Mouse (Mus musculus): Measurements from ENCODE around the gene Mul1. TPM values are rescaled to one million over a fixed set of nuclear protein-coding genes. Genes with fewer than 3 reads are reported as not detected.

Mul1 gene
- polyA plus RNA-seq (2016; fragmentation: Nextera tagmentation; extraction: Ambion mirVana): 19.7 and 20.8 TPM in 2 replicates

- Histone ChIP-seq H3K27ac (replicated peaks) (peak within 1 kb of the TSS; percentile 86), H3K4me1 (peaks cover 16% of the 10 kb centered on the region), H3K36me3 (replicated peaks) (peaks cover 38% of the 10 kb centered on the region), H3K4me3 (peak within 1 kb of the TSS; percentile 100), H3K9me3 (no peaks in the 10 kb centered on the region), H3K27me3 (replicated peaks; ENCODE audit: low read depth, poor library complexity, severe bottlenecking) (no peaks in the 10 kb centered on the region; the same call in 1 of the 2 replicates)
- 1% methylated on average over 64 of the region's 64 CpGs for WGBS
- DNase-seq (ENCODE audit: low spot score): peak; percentile 97
Observed at GRCm38 (mm10) chr4:138434347-138435316, at the start of gene Mul1. Mul1 (plus strand) TSS chr4:138434671.

DNA sequence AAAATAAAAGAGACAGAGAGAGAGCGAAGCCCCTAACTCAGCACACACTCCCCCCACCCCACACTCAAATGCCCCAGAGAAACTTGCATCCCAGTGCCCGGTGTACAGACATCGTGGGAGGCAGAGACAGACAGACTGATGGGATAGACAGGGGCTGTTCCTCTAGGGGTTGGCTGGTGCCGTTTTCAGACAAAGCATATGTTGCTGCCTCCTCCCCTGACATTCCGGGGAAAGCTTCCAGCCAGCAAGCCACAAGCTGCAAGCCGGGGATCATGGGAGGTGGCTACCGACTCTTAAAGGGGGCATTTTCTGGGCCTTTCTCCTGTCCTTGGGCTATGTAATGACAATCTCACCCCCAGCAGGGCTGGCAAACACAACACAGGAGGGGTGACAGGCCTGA, 40.8 kb upstream of the Mul1 start:
- Histone ChIP-seq H3K4me3 (no peak overlapping the region), H3K4me1 (peaks cover 23% of the 10 kb centered on the region), H3K27ac (replicated peaks) (no peak overlapping the region), H3K36me3 (replicated peaks) (no peaks in the 10 kb centered on the region), H3K27me3 (replicated peaks; ENCODE audit: low read depth, poor library complexity, severe bottlenecking) (peaks cover 87% of the 10 kb centered on the region), H3K9me3 (no peaks in the 10 kb centered on the region)
- WGBS: 55% methylated on average over 7 of the region's 7 CpGs
- DNase-seq (ENCODE audit: low spot score): no peak

DNA sequence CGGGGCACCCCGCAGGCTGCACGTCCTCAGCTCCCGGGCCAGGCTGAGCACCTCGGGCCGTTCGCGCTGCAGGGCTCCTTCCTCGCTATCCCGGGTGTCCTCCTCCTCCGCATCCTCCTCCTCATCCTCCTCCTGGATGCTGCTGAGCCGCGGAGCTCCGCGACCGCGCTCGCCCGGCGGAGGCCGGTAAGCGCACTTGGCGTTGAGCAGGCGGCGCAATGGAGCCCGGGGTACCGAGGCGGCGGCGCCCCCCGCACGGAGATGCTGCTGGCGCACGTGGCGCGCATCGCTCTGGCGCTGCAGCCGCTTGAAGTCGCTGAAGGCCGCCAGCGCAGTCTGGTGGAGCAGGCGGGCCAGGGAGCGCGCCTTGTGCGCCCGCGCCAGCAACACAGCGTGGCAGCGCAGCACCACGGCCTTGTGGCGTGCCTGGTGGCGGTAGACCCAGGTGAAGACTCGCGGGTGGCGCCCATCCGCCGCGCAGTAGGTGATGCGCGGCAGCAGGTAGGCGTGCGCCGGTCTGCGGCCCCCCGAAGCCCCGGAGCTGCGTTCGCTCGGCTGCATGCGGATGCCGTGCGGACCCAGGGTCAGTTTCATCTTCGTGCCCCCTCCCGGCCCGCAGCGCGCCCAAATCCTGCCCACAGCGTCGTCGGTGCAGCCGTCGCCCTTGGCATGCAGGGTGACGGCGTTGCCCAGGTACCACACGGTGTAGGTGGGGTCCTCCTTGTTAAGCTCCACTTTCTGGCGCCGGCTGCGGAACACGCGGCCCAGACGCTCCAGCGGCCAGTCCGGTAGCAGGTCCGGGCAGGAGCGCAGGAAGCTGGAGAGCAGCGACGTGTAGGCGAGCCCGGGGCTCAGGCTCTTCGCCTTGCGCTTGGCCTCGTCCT, 39.1 kb upstream of the Mul1 start:
- Histone ChIP-seq H3K36me3 (replicated peaks) (no peaks in the 10 kb centered on the region), H3K4me3 (peak overlapping the region; percentile 53), H3K27me3 (replicated peaks; ENCODE audit: low read depth, poor library complexity, severe bottlenecking) (peaks cover 98% of the 10 kb centered on the region), H3K4me1 (peaks cover 23% of the 10 kb centered on the region), H3K27ac (replicated peaks) (no peak overlapping the region), H3K9me3 (no peaks in the 10 kb centered on the region)
- under 1% methylated on average over 103 of the region's 103 CpGs for WGBS
- DNase-seq (ENCODE audit: low spot score): peak; percentile 54

DNA sequence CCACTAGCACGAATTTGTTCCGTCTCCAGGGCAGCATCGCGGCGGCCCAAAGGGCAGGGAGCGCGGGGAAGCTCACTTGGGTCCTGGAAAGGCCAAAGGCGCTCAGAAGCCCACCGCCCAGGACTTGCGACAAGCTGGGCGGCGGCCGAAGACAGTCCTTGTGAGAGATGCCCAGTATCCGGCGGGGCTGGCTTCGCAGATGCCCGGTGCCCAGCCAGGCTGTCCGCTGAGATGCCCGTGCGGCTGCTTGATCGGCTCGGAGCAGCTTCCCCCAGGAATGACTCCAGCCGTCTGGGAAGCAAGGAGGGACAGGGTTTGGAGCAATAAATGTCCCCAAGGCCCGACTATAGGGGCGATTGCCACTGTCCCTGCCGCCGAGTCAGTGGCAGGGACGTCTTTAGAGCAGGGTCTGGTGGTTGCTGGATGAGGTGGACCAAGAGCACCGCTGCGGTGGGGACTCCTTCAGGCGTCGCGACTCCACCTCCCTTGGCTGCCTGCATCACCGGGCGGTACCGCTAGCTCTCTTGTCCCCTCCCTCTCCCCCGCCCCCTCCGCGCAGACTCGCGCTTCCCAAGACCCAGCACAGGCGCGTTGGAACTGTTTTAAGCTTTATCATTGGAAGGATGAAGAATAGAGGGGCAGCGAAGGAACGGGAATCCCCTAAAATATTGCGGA, 38.4 kb upstream of the Mul1 start, which contains the start of gene Fam43b:
Gene Fam43b (minus strand): TSS at position 558 of the 675 bp plus-strand sequence.
- H3K4me3 ChIP-seq: peak within 1 kb of the TSS; percentile 53
- DNase-seq (ENCODE audit: low spot score): peak; percentile 71
- H3K9me3 ChIP-seq: no peaks in the 10 kb centered on the region
- H3K27ac ChIP-seq (replicated peaks): no peak within 1 kb of the TSS
- 1% methylated on average over 46 of the region's 46 CpGs for WGBS
- H3K27me3 ChIP-seq (replicated peaks; ENCODE audit: low read depth, poor library complexity, severe bottlenecking): peaks cover 93% of the 10 kb centered on the region
- H3K4me1 ChIP-seq: peaks cover 23% of the 10 kb centered on the region
- H3K36me3 ChIP-seq (replicated peaks): no peaks in the 10 kb centered on the region

GRCm38 (mm10) chr4:138396711-138397110, 37.8 kb upstream of the Mul1 start:
- no peak overlapping the region for H3K27ac ChIP-seq (replicated peaks)
- no peak for DNase-seq (ENCODE audit: low spot score)
- peaks cover 23% of the 10 kb centered on the region for H3K4me1 ChIP-seq
- WGBS: 6% methylated on average over 8 of the region's 8 CpGs
- H3K4me3 ChIP-seq: peak overlapping the region; percentile 53
- no peaks in the 10 kb centered on the region for H3K9me3 ChIP-seq
- peaks cover 87% of the 10 kb centered on the region for H3K27me3 ChIP-seq (replicated peaks; ENCODE audit: low read depth, poor library complexity, severe bottlenecking)
- H3K36me3 ChIP-seq (replicated peaks): no peaks in the 10 kb centered on the region

GRCm38 (mm10) chr4:138404806-138405205, 29.7 kb upstream of the Mul1 start:
- DNase-seq (ENCODE audit: low spot score): peak; percentile 47
- Histone ChIP-seq H3K4me3 (no peak overlapping the region), H3K4me1 (no peaks in the 10 kb centered on the region), H3K36me3 (replicated peaks) (no peaks in the 10 kb centered on the region), H3K27me3 (replicated peaks; ENCODE audit: low read depth, poor library complexity, severe bottlenecking) (peaks cover 13% of the 10 kb centered on the region; the same call in 1 of the 2 replicates), H3K9me3 (no peaks in the 10 kb centered on the region), H3K27ac (replicated peaks) (no peak overlapping the region)
- 4% methylated on average over 2 of the region's 2 CpGs for WGBS

DNA sequence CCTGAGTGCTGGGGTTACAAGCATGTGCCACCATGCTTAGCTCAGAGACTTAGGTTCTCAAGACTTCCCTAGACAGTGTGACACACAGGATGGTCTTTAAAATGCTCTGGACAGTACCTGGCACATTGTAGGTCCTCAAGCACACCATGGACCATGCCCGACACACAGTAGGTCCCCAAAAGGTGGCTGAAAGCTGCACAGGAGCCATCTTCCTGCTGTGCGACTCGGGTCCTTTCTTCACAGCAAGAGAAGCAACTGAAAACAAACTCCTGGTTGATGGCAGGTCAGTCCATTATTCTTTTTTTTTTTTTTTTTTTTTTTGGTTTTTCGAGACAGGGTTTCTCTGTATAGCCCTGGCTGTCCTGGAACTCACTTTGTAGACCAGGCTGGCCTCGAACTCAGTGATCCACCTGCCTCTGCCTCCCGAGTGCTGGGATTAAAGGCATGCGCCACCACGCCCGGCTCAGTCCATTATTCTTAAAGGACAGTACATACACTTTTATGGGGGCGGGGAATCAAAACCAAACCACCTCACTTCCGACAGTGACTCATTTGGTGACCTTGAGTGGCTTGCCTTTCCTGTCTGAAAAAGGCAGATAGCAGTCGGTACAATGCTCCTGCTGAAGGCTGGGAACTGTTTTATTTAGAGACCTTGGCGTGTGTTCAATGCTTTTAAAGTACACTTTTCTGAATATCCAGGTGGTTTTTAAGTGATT, 26.8 kb upstream of the Mul1 start:
- Histone ChIP-seq H3K4me1 (peaks cover 9% of the 10 kb centered on the region; the same call in 1 of the 2 replicates), H3K27me3 (replicated peaks; ENCODE audit: low read depth, poor library complexity, severe bottlenecking) (peaks cover 35% of the 10 kb centered on the region), H3K27ac (replicated peaks) (no peak overlapping the region), H3K4me3 (no peak overlapping the region), H3K9me3 (no peaks in the 10 kb centered on the region), H3K36me3 (replicated peaks) (no peaks in the 10 kb centered on the region)
- WGBS: 83% methylated on average over 12 of the region's 13 CpGs
- DNase-seq (ENCODE audit: low spot score): no peak

DNA sequence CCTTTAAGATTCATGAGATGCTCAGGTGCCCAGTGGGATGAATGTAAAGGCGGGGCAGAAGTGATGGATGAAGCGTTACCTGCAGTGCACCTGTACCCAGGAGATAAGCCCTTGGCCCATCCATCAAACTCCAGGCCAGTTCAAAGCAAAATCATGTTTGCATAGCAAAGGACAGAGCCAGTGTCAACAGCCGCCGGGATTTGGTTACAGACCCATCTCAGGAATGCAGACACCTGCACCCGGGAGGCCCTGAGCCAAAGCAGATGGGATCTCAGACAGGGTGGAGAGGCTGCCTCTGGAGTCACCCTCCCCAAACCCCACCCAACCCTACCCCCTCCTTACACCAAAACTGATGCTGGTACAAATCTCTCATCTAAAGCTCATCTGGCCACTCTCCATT, 23.5 kb upstream of the Mul1 start:
- Histone ChIP-seq H3K9me3 (no peaks in the 10 kb centered on the region), H3K4me1 (peaks cover 26% of the 10 kb centered on the region), H3K27ac (replicated peaks) (no peak overlapping the region), H3K27me3 (replicated peaks; ENCODE audit: low read depth, poor library complexity, severe bottlenecking) (peaks cover 53% of the 10 kb centered on the region), H3K36me3 (replicated peaks) (no peaks in the 10 kb centered on the region), H3K4me3 (no peak overlapping the region)
- 11% methylated on average over 5 of the region's 5 CpGs for WGBS
- DNase-seq (ENCODE audit: low spot score): peak; percentile 40

- H3K27me3 ChIP-seq (replicated peaks; ENCODE audit: low read depth, poor library complexity, severe bottlenecking): peaks cover 55% of the 10 kb centered on the region
- no peak overlapping the region for H3K4me3 ChIP-seq
- H3K9me3 ChIP-seq: no peaks in the 10 kb centered on the region
- H3K36me3 ChIP-seq (replicated peaks): no peaks in the 10 kb centered on the region
- 54% methylated on average over 7 of the region's 7 CpGs for WGBS
- H3K4me1 ChIP-seq: peaks cover 26% of the 10 kb centered on the region
- H3K27ac ChIP-seq (replicated peaks): no peak overlapping the region
- no peak for DNase-seq (ENCODE audit: low spot score)
Observed at GRCm38 (mm10) chr4:138411504-138412121, 22.9 kb upstream of the Mul1 start.

GRCm38 (mm10) chr4:138414725-138415124, 19.7 kb upstream of the Mul1 start:
- Histone ChIP-seq H3K27ac (replicated peaks) (no peak overlapping the region), H3K36me3 (replicated peaks) (no peaks in the 10 kb centered on the region), H3K4me3 (no peak overlapping the region), H3K27me3 (replicated peaks; ENCODE audit: low read depth, poor library complexity, severe bottlenecking) (peaks cover 59% of the 10 kb centered on the region), H3K9me3 (no peaks in the 10 kb centered on the region), H3K4me1 (peaks cover 26% of the 10 kb centered on the region)
- 20% methylated on average over 6 of the region's 6 CpGs for WGBS
- peak; percentile 25 for DNase-seq (ENCODE audit: low spot score)

DNA sequence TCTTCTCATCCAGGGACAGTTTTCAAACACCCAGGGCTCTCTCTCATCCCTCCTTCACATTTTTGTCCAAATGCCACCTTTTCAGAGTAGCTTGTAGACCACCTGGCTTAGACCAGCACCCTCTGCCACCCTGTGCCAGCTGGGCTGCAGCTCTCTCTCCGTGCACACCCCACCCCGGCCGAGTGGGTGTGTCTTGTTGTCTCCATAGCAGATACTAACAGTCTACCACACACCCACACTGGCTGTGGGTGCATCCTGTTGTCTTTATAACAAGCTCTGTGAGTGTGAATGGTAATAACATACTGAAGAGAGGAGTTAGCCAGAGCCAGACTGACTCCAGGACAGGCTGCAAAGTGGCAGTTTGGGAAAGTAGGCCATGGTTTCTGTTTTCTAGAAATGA, 18.5 kb upstream of the Mul1 start:
- 83% methylated on average over 3 of the region's 3 CpGs for WGBS
- no peak for DNase-seq (ENCODE audit: low spot score)
- H3K27me3 ChIP-seq (replicated peaks; ENCODE audit: low read depth, poor library complexity, severe bottlenecking): peaks cover 59% of the 10 kb centered on the region

More for the DNA sequence above, 18.5 kb upstream of the Mul1 start:
- H3K9me3 ChIP-seq: no peaks in the 10 kb centered on the region
- H3K27ac ChIP-seq (replicated peaks): no peak overlapping the region
- peaks cover 24% of the 10 kb centered on the region for H3K4me1 ChIP-seq
- H3K4me3 ChIP-seq: no peak overlapping the region
- no peaks in the 10 kb centered on the region for H3K36me3 ChIP-seq (replicated peaks)
